Mouse (Mus musculus) stomach, embryonic 14.5 days (tissue): ENCODE measurements at regions not wholly inside any gene's neighbourhood (a gene's known extent, or its start where the extent isn't known, plus 50 kb on each side); places are given as distances from the start of the nearest gene placed in this dataset.

ENCODE experiments used
- ATAC-seq: fragments of 200-750 bp; cut with Nextera tagmentation; 2 replicates; pipeline ENCODE4 v1.8.0; 2017; ENCODE audit warnings: low read depth, moderate TSS enrichment; ENCODE audit not compliant: insufficient number of reproducible peaks, insufficient read depth, low FRiP score
- H3K27ac ChIP-seq: fragments of 300-500 bp; sonication (generic); 2 replicates; pipeline ENCODE4 v1.5.1; 2014; ENCODE audit warnings: mild to moderate bottlenecking, low read length, moderate library complexity, mixed read lengths
- H3K27me3 ChIP-seq: fragments of 300-500 bp; sonication (generic); 2 replicates; pipeline ENCODE4 v1.6.1; 2014; ENCODE audit warnings: low read length, control low read depth, mixed read lengths; ENCODE audit not compliant: control insufficient read depth, insufficient read depth
- H3K36me3 ChIP-seq: fragments of 300-500 bp; sonication (generic); 2 replicates; pipeline ENCODE4 v1.6.1; 2014; ENCODE audit warnings: mild to moderate bottlenecking, control low read depth, low read length, moderate library complexity, mixed read lengths; ENCODE audit not compliant: control insufficient read depth, insufficient read depth
- H3K4me1 ChIP-seq: fragments of 300-500 bp; sonication (generic); 2 replicates; pipeline ENCODE4 v1.6.1; 2014; ENCODE audit warnings: low read length, control low read depth, mixed read lengths; ENCODE audit not compliant: control insufficient read depth, insufficient read depth
- H3K4me2 ChIP-seq: fragments of 300-500 bp; sonication (generic); replicated peaks from 2 replicates; pipeline ENCODE4 v1.6.1; 2014; ENCODE audit warnings: low read depth, low read length, control low read depth
- H3K4me3 ChIP-seq: fragments of 300-500 bp; sonication (generic); 2 replicates; pipeline ENCODE4 v1.5.1; 2014; ENCODE audit warnings: low read depth, low read length, control low read depth
- H3K9ac ChIP-seq: fragments of 300-500 bp; sonication (generic); replicated peaks from 2 replicates; pipeline ENCODE4 v1.6.1; 2014; ENCODE audit warnings: low read depth, mild to moderate bottlenecking, control low read depth, low read length, moderate library complexity, mixed read lengths
- H3K9me3 ChIP-seq: fragments of 300-500 bp; sonication (generic); 2 replicates; pipeline ENCODE4 v1.6.1; 2016; ENCODE audit warnings: low read depth, low read length, control low read depth; ENCODE audit not compliant: control insufficient read depth
- WGBS: fragments of 180-500 bp; shearing (Covaris S2); extraction: QIAGEN DNeasy Blood & Tissue Kit; methylation state at CpG from one replicate; pipeline ENCODE4 v1.1.7; 2014; 5-methylcytosine and 5-hydroxymethylcytosine counted together

GRCm38 (mm10) chr12:79917634-79918289 lies 195.1 kb downstream of the Zfp36l1 start:
- 24% methylated on average over 10 of the region's 10 CpGs for WGBS
- no peak overlapping the region for H3K4me2 ChIP-seq

DNA sequence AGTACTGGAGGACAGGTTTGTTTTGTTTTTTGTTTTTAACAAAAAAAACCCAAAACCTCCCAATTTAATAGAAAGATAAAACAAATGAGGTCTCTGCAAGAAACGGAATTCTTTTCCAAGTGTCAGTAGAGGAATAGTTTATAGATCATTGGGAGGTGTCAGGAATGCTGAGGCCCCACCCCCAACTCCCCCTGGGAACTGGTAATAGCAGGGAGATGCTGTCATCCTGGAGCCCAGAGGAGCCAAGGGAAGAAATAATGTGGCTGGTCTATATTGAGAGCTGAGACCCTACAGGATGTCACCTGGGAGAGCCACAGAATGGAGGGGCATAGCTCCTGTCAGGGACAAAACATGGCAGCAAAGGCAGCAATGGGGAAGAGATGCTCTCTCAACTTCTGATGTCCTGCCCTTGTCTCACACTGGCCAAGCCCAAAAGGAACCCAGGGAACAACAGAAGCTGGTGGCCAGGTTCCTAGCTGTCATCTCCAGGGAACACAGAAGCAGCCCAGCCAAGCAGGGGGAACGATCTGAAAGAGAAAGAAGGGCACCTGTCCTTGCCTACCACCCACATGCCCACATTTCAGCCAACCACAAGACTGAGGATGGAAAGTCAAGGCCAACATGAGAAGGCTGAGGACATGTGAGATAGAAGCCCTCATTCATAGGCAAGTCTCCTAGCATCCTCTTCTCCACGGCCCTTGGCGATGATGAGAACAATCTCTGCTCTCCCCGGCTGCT lies 195.7 kb downstream of the Zfp36l1 start:
- no peak overlapping the region for H3K4me3 ChIP-seq
- 72% methylated on average over 5 of the region's 5 CpGs for WGBS
- peak overlapping the region; percentile 89 for H3K27ac ChIP-seq
- H3K36me3 ChIP-seq = no peaks in the 10 kb centered on the region
- no peak overlapping the region for H3K4me2 ChIP-seq
- peaks cover 29% of the 10 kb centered on the region for H3K4me1 ChIP-seq
- H3K27me3 ChIP-seq = no peaks in the 10 kb centered on the region
- no peak for ATAC-seq
- peaks cover 3% of the 10 kb centered on the region; the same call in 1 of the 2 replicates for H3K9me3 ChIP-seq
- H3K9ac ChIP-seq = no peak overlapping the region

More at GRCm38 (mm10) chr12:79917634-79918289, 195.1 kb downstream of the Zfp36l1 start:
- Histone ChIP-seq H3K27me3 (no peaks in the 10 kb centered on the region), H3K9ac (no peak overlapping the region), H3K4me3 (no peak overlapping the region), H3K4me1 (peaks cover 29% of the 10 kb centered on the region), H3K9me3 (peaks cover 3% of the 10 kb centered on the region; the same call in 1 of the 2 replicates), H3K36me3 (no peaks in the 10 kb centered on the region), H3K27ac (peak overlapping the region; percentile 89)
- no peak for ATAC-seq

GRCm38 (mm10) chr12:79913898-79914297 lies 198.9 kb downstream of the Zfp36l1 start:
- H3K9ac ChIP-seq = no peak overlapping the region
- H3K4me1 ChIP-seq = peaks cover 18% of the 10 kb centered on the region
- H3K4me2 ChIP-seq = no peak overlapping the region
- no peaks in the 10 kb centered on the region for H3K9me3 ChIP-seq
- no peak overlapping the region; the same call in 1 of the 2 replicates for H3K27ac ChIP-seq
- 75% methylated on average over 6 of the region's 6 CpGs for WGBS
- ATAC-seq = no peak
- no peaks in the 10 kb centered on the region for H3K27me3 ChIP-seq
- no peak overlapping the region for H3K4me3 ChIP-seq
- H3K36me3 ChIP-seq = no peaks in the 10 kb centered on the region

GRCm38 (mm10) chr12:79912281-79913063 lies 200.3 kb downstream of the Zfp36l1 start:
- no peaks in the 10 kb centered on the region for H3K9me3 ChIP-seq
- ATAC-seq = no peak
- 92% methylated on average over 10 of the region's 10 CpGs for WGBS
- no peak overlapping the region for H3K27ac ChIP-seq
- no peak overlapping the region for H3K4me2 ChIP-seq
- no peaks in the 10 kb centered on the region for H3K27me3 ChIP-seq
- H3K4me1 ChIP-seq = peaks cover 13% of the 10 kb centered on the region
- H3K36me3 ChIP-seq = no peaks in the 10 kb centered on the region
- no peak overlapping the region for H3K4me3 ChIP-seq
- H3K9ac ChIP-seq = no peak overlapping the region

GRCm38 (mm10) chr12:79910884-79911759 lies 201.7 kb downstream of the Zfp36l1 start:
- H3K27ac ChIP-seq = no peak overlapping the region
- H3K9ac ChIP-seq = no peak overlapping the region
- H3K27me3 ChIP-seq = no peaks in the 10 kb centered on the region
- H3K4me1 ChIP-seq = peaks cover 16% of the 10 kb centered on the region
- no peak for ATAC-seq
- H3K4me2 ChIP-seq = no peak overlapping the region
- 53% methylated on average over 15 of the region's 15 CpGs for WGBS
- no peaks in the 10 kb centered on the region for H3K9me3 ChIP-seq
- H3K36me3 ChIP-seq = no peaks in the 10 kb centered on the region
- no peak overlapping the region for H3K4me3 ChIP-seq

- H3K4me1 ChIP-seq = peaks cover 34% of the 10 kb centered on the region
- no peak overlapping the region for H3K9ac ChIP-seq
- no peak overlapping the region for H3K4me3 ChIP-seq
- no peak overlapping the region for H3K4me2 ChIP-seq
- 67% methylated on average over 5 of the region's 5 CpGs for WGBS
- peak overlapping the region; percentile 39; the same call in 1 of the 2 replicates for H3K27ac ChIP-seq
- ATAC-seq = no peak
- no peaks in the 10 kb centered on the region for H3K9me3 ChIP-seq
- no peaks in the 10 kb centered on the region for H3K27me3 ChIP-seq
- H3K36me3 ChIP-seq = no peaks in the 10 kb centered on the region
Observed at GRCm38 (mm10) chr12:79907583-79907982, 205.2 kb downstream of the Zfp36l1 start.

DNA sequence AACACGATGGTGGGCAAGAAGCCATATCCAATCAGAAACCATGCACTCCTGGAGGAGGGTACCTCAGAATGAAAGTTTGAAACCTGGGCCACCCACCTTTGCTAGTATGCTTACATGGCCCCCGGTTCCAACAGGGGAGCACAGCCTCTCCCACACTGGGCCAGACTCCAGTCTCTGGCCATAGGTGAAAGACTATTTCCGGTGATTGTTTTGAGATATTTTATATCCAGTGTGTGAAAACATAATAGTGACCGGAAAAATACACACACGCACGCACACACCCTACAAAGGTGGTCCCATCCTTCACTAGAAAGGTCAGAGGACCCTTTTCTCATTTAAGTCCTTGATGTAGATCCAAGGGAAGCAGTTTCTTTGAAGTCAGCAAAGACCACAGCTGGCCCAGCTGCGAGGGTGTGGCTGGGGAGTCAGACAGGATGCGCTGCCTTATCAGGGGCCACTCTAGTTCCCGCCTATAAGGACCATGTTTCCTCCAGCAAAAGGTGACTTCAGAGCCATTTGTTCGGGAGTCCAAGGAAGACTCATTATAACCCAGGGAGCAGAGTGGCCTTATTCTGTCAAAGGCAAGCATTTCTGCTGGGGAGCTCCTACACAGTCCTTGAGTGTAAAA lies 206.0 kb downstream of the Zfp36l1 start:
- Histone ChIP-seq H3K4me2 (no peak overlapping the region), H3K4me1 (peaks cover 34% of the 10 kb centered on the region), H3K27me3 (no peaks in the 10 kb centered on the region), H3K9ac (no peak overlapping the region), H3K27ac (peak overlapping the region; percentile 94; the same call in 1 of the 2 replicates), H3K9me3 (no peaks in the 10 kb centered on the region), H3K36me3 (no peaks in the 10 kb centered on the region), H3K4me3 (no peak overlapping the region)
- WGBS = 71% methylated on average over 10 of the region's 10 CpGs
- no peak for ATAC-seq
